Mouse (Mus musculus): ENCODE results near the gene Mrtfa. TPM values are rescaled to one million over a fixed set of nuclear protein-coding genes. Genes with fewer than 3 reads are reported as not detected.

Mrtfa gene
- polyA plus RNA-seq, 1 experiment from 2014 or later: 23.8 TPM

GRCm38 (mm10) chr15:81068641-81069381 lies 121.7 kb downstream of the Mrtfa start:
- DNase-seq (ENCODE audit: low spot score): no peak
- H3K4me3 ChIP-seq (ENCODE audit: low read depth, low read length): no peak overlapping the region
- no peak overlapping the region for H3K9ac ChIP-seq (ENCODE audit: low read length)
- no peak overlapping the region for H3K27ac ChIP-seq (ENCODE audit: low read depth, low read length)
- no peaks in the 10 kb centered on the region for H3K9me3 ChIP-seq (ENCODE audit: control insufficient read depth, low read length)
- no peaks in the 10 kb centered on the region for H3K27me3 ChIP-seq (ENCODE audit: control insufficient read depth, insufficient read depth, low read length)
- H3K4me2 ChIP-seq (ENCODE audit: low read depth): no peak overlapping the region
- no peaks in the 10 kb centered on the region for H3K4me1 ChIP-seq (ENCODE audit: control insufficient read depth, insufficient read depth, low read length)
- 92% methylated on average over 5 of the region's 5 CpGs for WGBS
- H3K36me3 ChIP-seq (ENCODE audit: control insufficient read depth, insufficient read depth, low read length): no peaks in the 10 kb centered on the region
- ATAC-seq (ENCODE audit: insufficient read depth, low FRiP score, low TSS enrichment): no peak

- H3K27ac ChIP-seq (ENCODE audit: low read depth, low read length): no peak overlapping the region
- ATAC-seq (ENCODE audit: insufficient read depth, low FRiP score, low TSS enrichment) (no peak), DNase-seq (ENCODE audit: low spot score) (no peak)
- peaks cover 3% of the 10 kb centered on the region; the same call in 1 of the 2 replicates for H3K4me1 ChIP-seq (ENCODE audit: control insufficient read depth, insufficient read depth, low read length)
- WGBS: 93% methylated on average over 3 of the region's 3 CpGs
- no peak overlapping the region for H3K4me2 ChIP-seq (ENCODE audit: low read depth)
- H3K9ac ChIP-seq (ENCODE audit: low read length): no peak overlapping the region
- H3K36me3 ChIP-seq (ENCODE audit: control insufficient read depth, insufficient read depth, low read length): no peaks in the 10 kb centered on the region
- no peaks in the 10 kb centered on the region for H3K27me3 ChIP-seq (ENCODE audit: control insufficient read depth, insufficient read depth, low read length)
- H3K9me3 ChIP-seq (ENCODE audit: control insufficient read depth, low read length): no peaks in the 10 kb centered on the region
- no peak overlapping the region for H3K4me3 ChIP-seq (ENCODE audit: low read depth, low read length)
These were observed 122.8 kb downstream of the Mrtfa start for GRCm38 (mm10) chr15:81067761-81068160.

- H3K27ac ChIP-seq (ENCODE audit: low read depth, low read length): no peak overlapping the region
- H3K4me1 ChIP-seq (ENCODE audit: control insufficient read depth, insufficient read depth, low read length): peaks cover 9% of the 10 kb centered on the region; the same call in 1 of the 2 replicates
- no peaks in the 10 kb centered on the region for H3K27me3 ChIP-seq (ENCODE audit: control insufficient read depth, insufficient read depth, low read length)
- H3K36me3 ChIP-seq (ENCODE audit: control insufficient read depth, insufficient read depth, low read length): no peaks in the 10 kb centered on the region
- no peak overlapping the region for H3K4me3 ChIP-seq (ENCODE audit: low read depth, low read length)
- H3K4me2 ChIP-seq (ENCODE audit: low read depth): no peak overlapping the region
- H3K9ac ChIP-seq (ENCODE audit: low read length): no peak overlapping the region
- DNase-seq (ENCODE audit: low spot score): no peak
- ATAC-seq (ENCODE audit: insufficient read depth, low FRiP score, low TSS enrichment): no peak
- H3K9me3 ChIP-seq (ENCODE audit: control insufficient read depth, low read length): no peaks in the 10 kb centered on the region
- WGBS: 71% methylated on average over 5 of the region's 5 CpGs
These were observed 123.6 kb downstream of the Mrtfa start for GRCm38 (mm10) chr15:81066976-81067375.

- no peaks in the 10 kb centered on the region for H3K9me3 ChIP-seq (ENCODE audit: control insufficient read depth, low read length)
- 94% methylated on average over 4 of the region's 4 CpGs for WGBS
- H3K4me1 ChIP-seq (ENCODE audit: control insufficient read depth, insufficient read depth, low read length): peaks cover 9% of the 10 kb centered on the region; the same call in 1 of the 2 replicates
- no peak overlapping the region for H3K27ac ChIP-seq (ENCODE audit: low read depth, low read length)
- ATAC-seq (ENCODE audit: insufficient read depth, low FRiP score, low TSS enrichment): no peak
- H3K9ac ChIP-seq (ENCODE audit: low read length): no peak overlapping the region
- no peaks in the 10 kb centered on the region for H3K36me3 ChIP-seq (ENCODE audit: control insufficient read depth, insufficient read depth, low read length)
- no peak overlapping the region for H3K4me2 ChIP-seq (ENCODE audit: low read depth)
- no peak overlapping the region for H3K4me3 ChIP-seq (ENCODE audit: low read depth, low read length)
- DNase-seq (ENCODE audit: low spot score): no peak
- no peaks in the 10 kb centered on the region for H3K27me3 ChIP-seq (ENCODE audit: control insufficient read depth, insufficient read depth, low read length)
These were observed 125.9 kb downstream of the Mrtfa start for GRCm38 (mm10) chr15:81064661-81065060.

- no peak for DNase-seq (ENCODE audit: low spot score)
- H3K9ac ChIP-seq (ENCODE audit: low read length): no peak overlapping the region
- no peaks in the 10 kb centered on the region for H3K27me3 ChIP-seq (ENCODE audit: control insufficient read depth, insufficient read depth, low read length)
- no peak overlapping the region for H3K4me2 ChIP-seq (ENCODE audit: low read depth)
- whole genome bisulfite sequencing: 55% methylated on average over 1 of the region's 1 CpGs
- no peak overlapping the region for H3K4me3 ChIP-seq (ENCODE audit: low read depth, low read length)
- H3K9me3 ChIP-seq (ENCODE audit: control insufficient read depth, low read length): no peaks in the 10 kb centered on the region
- H3K4me1 ChIP-seq (ENCODE audit: control insufficient read depth, insufficient read depth, low read length): peaks cover 9% of the 10 kb centered on the region; the same call in 1 of the 2 replicates
- no peak for ATAC-seq (ENCODE audit: insufficient read depth, low FRiP score, low TSS enrichment)
- H3K27ac ChIP-seq (ENCODE audit: low read depth, low read length): no peak overlapping the region
- H3K36me3 ChIP-seq (ENCODE audit: control insufficient read depth, insufficient read depth, low read length): no peaks in the 10 kb centered on the region
These were observed 126.4 kb downstream of the Mrtfa start for GRCm38 (mm10) chr15:81064143-81064542.

- no peaks in the 10 kb centered on the region for H3K9me3 ChIP-seq (ENCODE audit: control insufficient read depth, low read length)
- ATAC-seq (ENCODE audit: insufficient read depth, low FRiP score, low TSS enrichment) (no peak), DNase-seq (ENCODE audit: low spot score) (no peak)
- 47% methylated on average over 8 of the region's 8 CpGs for WGBS
- no peak overlapping the region for H3K9ac ChIP-seq (ENCODE audit: low read length)
- peaks cover 9% of the 10 kb centered on the region; the same call in 1 of the 2 replicates for H3K4me1 ChIP-seq (ENCODE audit: control insufficient read depth, insufficient read depth, low read length)
- no peaks in the 10 kb centered on the region for H3K27me3 ChIP-seq (ENCODE audit: control insufficient read depth, insufficient read depth, low read length)
- H3K4me2 ChIP-seq (ENCODE audit: low read depth): no peak overlapping the region
- peak overlapping the region; percentile 40; the same call in 1 of the 2 replicates for H3K27ac ChIP-seq (ENCODE audit: low read depth, low read length)
- H3K36me3 ChIP-seq (ENCODE audit: control insufficient read depth, insufficient read depth, low read length): no peaks in the 10 kb centered on the region
- H3K4me3 ChIP-seq (ENCODE audit: low read depth, low read length): no peak overlapping the region
These were observed 127.9 kb downstream of the Mrtfa start for GRCm38 (mm10) chr15:81062616-81063015.

DNA sequence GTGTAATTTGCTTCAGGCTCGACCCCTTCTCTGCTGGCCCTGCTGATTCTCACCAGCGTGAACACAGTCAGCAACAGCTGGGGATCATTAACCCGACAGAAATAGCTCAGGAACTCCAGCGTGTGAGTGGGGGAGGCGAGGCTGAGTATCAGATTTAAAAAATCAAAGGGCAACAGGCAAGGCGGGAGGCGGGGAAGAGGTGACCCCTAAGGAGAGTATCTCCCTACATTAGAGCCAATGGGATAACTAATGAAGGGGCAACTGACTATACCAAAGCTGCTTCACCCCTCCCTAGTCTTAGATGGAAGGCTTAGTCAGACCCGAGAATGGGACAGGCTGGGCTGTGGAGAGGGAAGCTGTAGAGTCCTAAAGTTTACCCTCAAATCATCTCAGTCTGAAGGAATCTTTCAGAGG lies 128.4 kb downstream of the Mrtfa start:
- no peaks in the 10 kb centered on the region for H3K27me3 ChIP-seq (ENCODE audit: control insufficient read depth, insufficient read depth, low read length)
- H3K4me1 ChIP-seq (ENCODE audit: control insufficient read depth, insufficient read depth, low read length): peaks cover 9% of the 10 kb centered on the region; the same call in 1 of the 2 replicates
- no peaks in the 10 kb centered on the region for H3K36me3 ChIP-seq (ENCODE audit: control insufficient read depth, insufficient read depth, low read length)
- H3K4me2 ChIP-seq (ENCODE audit: low read depth): no peak overlapping the region
- ATAC-seq (ENCODE audit: insufficient read depth, low FRiP score, low TSS enrichment) (no peak), DNase-seq (ENCODE audit: low spot score) (peak; percentile 61)
- H3K27ac ChIP-seq (ENCODE audit: low read depth, low read length): peak overlapping the region; percentile 40; the same call in 1 of the 2 replicates
- H3K9ac ChIP-seq (ENCODE audit: low read length): no peak overlapping the region
- 9% methylated on average over 8 of the region's 8 CpGs for WGBS
- H3K9me3 ChIP-seq (ENCODE audit: control insufficient read depth, low read length): no peaks in the 10 kb centered on the region
- no peak overlapping the region for H3K4me3 ChIP-seq (ENCODE audit: low read depth, low read length)

- ATAC-seq (ENCODE audit: insufficient read depth, low FRiP score, low TSS enrichment) (no peak), DNase-seq (ENCODE audit: low spot score) (no peak)
- Histone ChIP-seq H3K27ac (ENCODE audit: low read depth, low read length) (no peak overlapping the region), H3K4me2 (ENCODE audit: low read depth) (no peak overlapping the region), H3K27me3 (ENCODE audit: control insufficient read depth, insufficient read depth, low read length) (no peaks in the 10 kb centered on the region), H3K4me3 (ENCODE audit: low read depth, low read length) (no peak overlapping the region), H3K36me3 (ENCODE audit: control insufficient read depth, insufficient read depth, low read length) (no peaks in the 10 kb centered on the region), H3K9me3 (ENCODE audit: control insufficient read depth, low read length) (no peaks in the 10 kb centered on the region), H3K9ac (ENCODE audit: low read length) (no peak overlapping the region), H3K4me1 (ENCODE audit: control insufficient read depth, insufficient read depth, low read length) (peaks cover 9% of the 10 kb centered on the region; the same call in 1 of the 2 replicates)
- 87% methylated on average over 2 of the region's 2 CpGs for WGBS
These were observed 129.6 kb downstream of the Mrtfa start for GRCm38 (mm10) chr15:81060975-81061374.

DNA sequence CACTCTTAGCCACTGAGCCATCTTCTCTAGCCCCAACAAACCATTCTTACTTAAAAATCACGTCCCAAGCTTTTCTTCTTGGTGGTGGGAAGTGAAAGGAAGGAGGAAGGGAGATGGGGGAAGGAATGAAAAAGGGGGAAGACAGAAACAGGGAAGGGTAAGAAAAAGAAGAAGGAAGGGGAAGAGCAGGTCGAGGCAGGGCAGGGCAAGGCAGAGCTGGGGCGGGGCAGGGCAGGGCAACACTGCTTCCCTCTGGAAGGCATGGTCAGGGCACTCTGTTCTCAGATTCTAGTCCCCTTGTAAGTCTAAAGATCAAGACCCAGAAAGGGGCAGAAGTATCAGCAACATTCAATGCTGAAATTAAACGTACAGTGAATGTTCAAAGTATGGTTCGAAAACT lies 132.8 kb downstream of the Mrtfa start:
- Histone ChIP-seq H3K36me3 (ENCODE audit: control insufficient read depth, insufficient read depth, low read length) (no peaks in the 10 kb centered on the region), H3K4me3 (ENCODE audit: low read depth, low read length) (no peak overlapping the region), H3K4me1 (ENCODE audit: control insufficient read depth, insufficient read depth, low read length) (peaks cover 6% of the 10 kb centered on the region; the same call in 1 of the 2 replicates), H3K9me3 (ENCODE audit: control insufficient read depth, low read length) (no peaks in the 10 kb centered on the region), H3K27me3 (ENCODE audit: control insufficient read depth, insufficient read depth, low read length) (no peaks in the 10 kb centered on the region), H3K27ac (ENCODE audit: low read depth, low read length) (no peak overlapping the region), H3K9ac (ENCODE audit: low read length) (no peak overlapping the region), H3K4me2 (ENCODE audit: low read depth) (no peak overlapping the region)
- no peak for DNase-seq (ENCODE audit: low spot score)
- WGBS: 89% methylated on average over 5 of the region's 5 CpGs
- no peak for ATAC-seq (ENCODE audit: insufficient read depth, low FRiP score, low TSS enrichment)

All from neural tube, embryonic 11.5 days (tissue).